Mouse (Mus musculus): ENCODE measurements at regions not wholly inside any gene's neighbourhood (a gene's known extent, or its start where the extent isn't known, plus 50 kb on each side); places are given as distances from the start of the nearest gene placed in this dataset.

GRCm38 (mm10) chr2:166469046-166469593 lies 244.5 kb downstream of the Prex1 start:
- TF ChIP-seq POLR2A (IDR thresholded peaks at IDR 0.05; ENCODE audit: insufficient read length, low read depth), result no peak
- TF ChIP-seq MYOG (IDR thresholded peaks at IDR 0.05; ENCODE audit: control insufficient read depth in 1 of 3, insufficient read depth in 1 of 3, insufficient read length in 2 of 3, low read depth in 2 of 3), result no peak
- no peak for TF ChIP-seq E2F4 (IDR thresholded peaks at IDR 0.05; ENCODE audit: insufficient read depth)
- TF ChIP-seq SRF (IDR thresholded peaks at IDR 0.05; ENCODE audit: control insufficient read depth, insufficient read length, low read depth), result no peak
- TF ChIP-seq POLR2AphosphoS2 (IDR thresholded peaks at IDR 0.05; ENCODE audit: insufficient read length, low read depth), result no peak
- TF ChIP-seq CEBPB (IDR thresholded peaks at IDR 0.05; ENCODE audit: insufficient read depth, poor library complexity, severe bottlenecking), result no peak
- no peak for TF ChIP-seq MYOD1 (IDR thresholded peaks at IDR 0.05; ENCODE audit: control insufficient read depth in 1 of 3, insufficient read length in 2 of 3, low read depth in 2 of 3)
- TF ChIP-seq USF1 (IDR thresholded peaks at IDR 0.05; ENCODE audit: low read depth), result no peak
